Mouse (Mus musculus) macrophage (primary cell): ENCODE results near the gene Mfsd4b4. TPM values are rescaled to one million over a fixed set of nuclear protein-coding genes. Genes with fewer than 3 reads are reported as not detected.
"Not testable (repeated sequence)": the region's sequence is repeated elsewhere in the genome, so short reads cannot be mapped to it uniquely, and the experiment has no call there.

Experiments used
- H3K27ac ChIP-seq: fragments of 350-480 bp; formaldehyde crosslinking; 2 replicates; pipeline ENCODE4 v1.9.0; 2021
- H3K36me3 ChIP-seq: fragments of 350-480 bp; formaldehyde crosslinking; 2 replicates; pipeline ENCODE4 v1.9.0; 2021; ENCODE audit errors: inconsistent target
- H3K4me3 ChIP-seq: fragments of 350-480 bp; formaldehyde crosslinking; 2 replicates; pipeline ENCODE4 v1.9.0; 2021; ENCODE audit errors: inconsistent target
- H3K79me2 ChIP-seq: fragments of 350-480 bp; formaldehyde crosslinking; 2 replicates; pipeline ENCODE4 v1.9.0; 2021; ENCODE audit errors: inconsistent target
- WGBS: methylation state at CpG from one replicate; pipeline ENCODE4 v1.1.7; 2026; ENCODE audit warnings: inconsistent platforms; ENCODE audit not compliant: missing documents; 5-methylcytosine and 5-hydroxymethylcytosine counted together
- polyA plus RNA-seq: library from polyadenylated mRNA; stranded (reverse); fragments of 250-400 nt; gene quantifications from 3 replicates; pipeline ENCODE4 v1.2.4, GENCODE M21; 2018; ENCODE audit warnings: inconsistent platforms
- total RNA-seq, 78 experiments: library from RNA; depleted of rRNA; stranded (reverse); fragments of 250-400 nt; gene quantifications; 1 replicate in 9 of 78; 2 replicates in 24 of 78; 3 replicates in 43 of 78; 4 replicates in 2 of 78; pipeline ENCODE4 v1.2.4; 2018; ENCODE audit warnings: inconsistent platforms in 56 of 78

Mfsd4b4 gene
- total RNA-seq (2018; cell fraction: chromatin; rRNA removed), result 10 to 100 TPM in 17 of 26 experiments, 1 to 10 TPM in 9; 3.0 to 32.5 (median 15.8) TPM
- 1 to 10 TPM; 2.2 to 8.2 (median 6.0) TPM for total RNA-seq (2018; cell fraction: cytosol; rRNA removed)
- 10 to 100 TPM in 19 of 26 experiments, 1 to 10 TPM in 7; 3.6 to 29.6 (median 15.3) TPM for total RNA-seq (2018; cell fraction: nucleus; rRNA removed)
- polyA plus RNA-seq, result 4.5 to 7.0 TPM (median 6.8 TPM) in 3 replicates

DNA sequence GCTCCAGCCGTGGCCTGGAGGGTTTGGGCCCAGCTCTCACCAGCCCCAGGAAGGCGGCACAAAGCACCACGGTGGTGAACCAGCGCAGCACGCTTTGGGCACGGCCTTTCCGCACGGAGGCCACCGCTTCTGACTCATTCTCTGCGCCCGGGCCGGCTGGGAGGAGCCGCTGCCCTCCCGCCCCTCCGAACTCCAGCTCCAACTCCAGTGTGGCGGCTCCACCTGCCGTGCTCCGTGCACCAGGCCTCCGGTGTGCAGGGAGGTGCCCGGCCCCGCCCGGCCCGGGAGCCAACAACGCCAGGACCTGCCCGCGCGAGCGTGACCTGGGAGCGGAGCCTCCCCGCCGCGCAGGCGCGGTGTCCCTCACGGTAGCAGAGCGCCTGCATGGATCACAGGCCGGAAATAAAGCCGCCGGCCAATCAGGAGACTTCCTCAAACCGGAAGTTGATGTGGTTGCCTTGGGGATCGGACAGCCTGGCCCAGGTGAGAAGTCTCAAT, at the start of gene Mfsd4b4:
Gene Mfsd4b4, minus strand, starts transcription at position 365 of the 498 bp plus-strand sequence.
- H3K27ac ChIP-seq, result peak within 1 kb of the TSS; percentile 57
- H3K79me2 ChIP-seq, result no peaks in the 10 kb centered on the region
- peak within 1 kb of the TSS; percentile 49 for H3K4me3 ChIP-seq
- no peaks in the 10 kb centered on the region for H3K36me3 ChIP-seq
- 2% methylated on average over 39 of the region's 41 CpGs for WGBS

DNA sequence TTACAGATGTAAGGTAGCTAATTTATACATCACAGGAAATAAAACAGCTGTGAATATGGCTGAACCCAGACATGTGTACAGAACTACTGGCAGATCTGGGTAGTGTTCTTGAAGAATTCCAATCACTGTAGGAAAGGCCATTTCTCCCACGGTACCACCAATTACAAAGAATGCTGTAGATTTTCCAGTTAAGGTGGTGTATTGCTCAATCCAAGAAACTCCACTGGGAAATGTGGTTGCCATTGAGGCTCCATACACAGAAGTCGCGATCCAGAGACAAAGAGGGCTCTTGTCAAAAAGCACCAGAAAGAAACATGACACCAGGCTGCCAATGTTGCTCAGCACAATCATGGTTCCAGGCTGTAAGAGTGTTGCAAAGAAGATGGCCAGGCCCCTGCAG, 48.2 kb upstream of the Mfsd4b4 start:
- 90% methylated on average over 3 of the region's 3 CpGs for WGBS
- H3K27ac ChIP-seq, H3K36me3 ChIP-seq, H3K79me2 ChIP-seq, H3K4me3 ChIP-seq: not testable (repeated sequence)

DNA sequence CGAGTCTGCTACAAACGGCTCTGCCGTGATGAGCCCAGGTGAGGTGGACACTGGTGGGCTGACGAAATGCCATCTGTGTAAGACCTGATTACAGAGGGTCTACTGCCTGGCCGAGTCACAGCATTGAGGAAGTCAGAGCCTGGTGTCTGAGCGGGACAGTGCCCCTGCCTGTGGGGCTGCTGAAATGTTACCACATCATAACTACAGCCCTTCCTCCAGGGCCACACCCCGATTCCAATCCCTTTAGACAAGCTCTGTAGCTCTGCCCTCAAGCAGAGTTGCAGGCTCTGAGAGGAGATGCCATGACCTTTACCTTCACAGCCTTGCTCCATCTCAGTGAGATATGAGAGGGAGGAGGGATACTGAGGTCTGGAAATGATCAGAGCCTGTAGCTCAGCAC, 37.5 kb upstream of the Mfsd4b4 start:
- Histone ChIP-seq H3K4me3 (no peak overlapping the region), H3K36me3 (no peaks in the 10 kb centered on the region), H3K27ac (no peak overlapping the region), H3K79me2 (no peaks in the 10 kb centered on the region)
- 51% methylated on average over 7 of the region's 7 CpGs for WGBS

DNA sequence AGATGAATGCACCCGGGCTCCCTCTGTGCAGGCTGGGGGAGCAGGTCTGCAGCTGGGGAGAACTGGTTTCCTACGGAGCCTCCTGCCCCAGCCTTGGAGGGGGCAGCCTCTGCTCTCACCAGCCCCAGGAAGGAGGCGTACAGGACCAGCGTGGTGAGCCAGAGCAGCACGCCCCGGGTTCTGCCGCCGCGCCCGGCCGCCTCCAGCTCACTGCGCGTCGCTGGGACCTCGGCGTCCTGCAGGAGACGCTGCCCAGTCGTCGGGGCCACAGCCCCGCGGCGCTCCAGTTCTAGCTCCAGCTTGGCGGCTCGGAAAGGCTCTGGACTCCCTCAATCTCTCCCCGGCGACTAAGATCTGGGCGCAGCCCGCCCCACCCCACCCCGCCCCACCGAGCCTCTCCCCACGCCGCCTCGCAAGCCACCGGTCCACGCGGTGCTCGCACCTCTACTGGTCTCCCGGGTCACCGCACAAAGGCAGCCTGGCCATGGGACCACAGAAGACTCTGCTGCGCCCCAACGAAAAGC, 27.6 kb upstream of the Mfsd4b4 start, which contains the start of gene Mfsd4b2:
Gene Mfsd4b2, minus strand, starts transcription at position 308 of the 524 bp plus-strand sequence.
- no peak within 1 kb of the TSS for H3K27ac ChIP-seq
- no peak within 1 kb of the TSS for H3K4me3 ChIP-seq
- WGBS, result 6% methylated on average over 41 of the region's 41 CpGs
- H3K79me2 ChIP-seq, result no peaks in the 10 kb centered on the region
- no peaks in the 10 kb centered on the region for H3K36me3 ChIP-seq

DNA sequence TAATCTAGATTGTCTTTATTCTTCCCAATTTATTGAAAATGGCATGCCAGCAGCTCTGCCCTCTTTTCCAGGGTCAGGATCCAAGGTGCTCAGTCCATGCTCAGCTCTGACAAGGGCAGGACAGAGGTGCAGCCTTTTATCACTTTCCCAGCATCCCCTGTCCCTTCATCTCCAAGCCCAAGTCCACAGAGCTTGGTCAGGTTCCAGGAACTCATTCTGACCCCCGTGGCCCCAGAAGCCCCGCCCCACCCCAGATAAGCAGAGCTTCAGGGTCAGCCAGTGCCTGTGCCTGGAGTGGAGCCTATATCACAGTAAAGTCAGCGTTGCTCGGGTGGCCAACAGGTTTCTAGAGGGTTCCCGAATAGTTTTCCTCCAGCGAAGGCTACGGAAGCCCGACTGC, 25.5 kb upstream of the Mfsd4b4 start:
- H3K36me3 ChIP-seq, H3K79me2 ChIP-seq, H3K27ac ChIP-seq, H3K4me3 ChIP-seq: not testable (repeated sequence)
- WGBS, result 81% methylated on average over 8 of the region's 8 CpGs

DNA sequence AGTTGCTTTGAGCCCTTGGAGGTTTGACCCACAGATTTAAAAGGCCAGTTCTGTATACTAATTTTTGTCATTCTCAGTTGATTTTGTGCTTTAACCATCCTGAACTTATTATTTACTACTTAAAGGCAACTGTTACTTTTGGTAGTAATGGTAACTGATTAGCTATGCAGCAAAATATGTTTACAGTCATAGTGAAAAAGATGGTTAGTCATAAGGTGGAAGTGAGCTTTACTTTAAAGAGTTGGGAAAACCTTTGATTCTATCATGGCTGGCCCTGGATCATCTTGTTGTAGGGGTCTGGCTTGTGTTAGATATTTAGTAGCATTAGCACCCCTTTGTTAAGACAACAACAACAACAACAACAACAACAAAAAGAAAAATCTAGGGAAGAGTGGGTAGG, 13.6 kb upstream of the Mfsd4b4 start:
- no peaks in the 10 kb centered on the region for H3K36me3 ChIP-seq
- no peak overlapping the region for H3K4me3 ChIP-seq
- no peaks in the 10 kb centered on the region for H3K79me2 ChIP-seq
- no peak overlapping the region for H3K27ac ChIP-seq

DNA sequence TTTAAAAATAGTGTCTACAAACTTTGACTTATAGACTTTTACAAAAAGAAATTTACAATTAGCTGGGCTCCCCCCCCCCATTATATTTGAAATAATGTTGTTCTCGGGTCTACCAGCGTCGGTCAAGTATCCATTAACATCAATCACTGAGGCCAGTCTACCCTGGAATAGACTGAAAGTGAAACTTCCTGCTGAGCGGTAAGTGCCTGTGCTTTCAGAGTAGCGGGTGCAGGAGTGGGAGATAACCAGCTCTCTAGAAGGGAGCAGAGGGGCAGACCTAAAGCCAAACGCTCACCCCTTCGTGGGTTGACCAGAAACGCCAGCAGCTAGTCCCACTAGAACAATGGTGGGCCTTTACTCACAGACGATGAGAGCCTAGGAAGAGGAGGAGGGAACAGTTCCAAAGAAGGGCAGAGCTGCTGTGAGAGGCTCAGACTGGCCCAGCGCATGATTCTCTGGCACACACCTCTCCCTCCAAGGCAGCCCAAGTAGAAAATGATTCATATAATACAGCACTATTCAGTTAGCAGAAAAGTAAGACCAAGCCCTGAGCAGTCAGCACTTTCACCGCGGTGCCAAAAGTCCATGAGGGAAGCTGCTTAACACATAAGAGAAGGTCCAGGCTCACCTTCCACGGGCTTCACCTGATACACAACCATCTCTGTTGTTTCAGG, 9.9 kb upstream of the Mfsd4b4 start:
- Histone ChIP-seq H3K36me3 (no peaks in the 10 kb centered on the region), H3K79me2 (no peaks in the 10 kb centered on the region), H3K4me3 (peak overlapping the region; percentile 10; the same call in 1 of the 2 replicates), H3K27ac (no peak overlapping the region)
- 59% methylated on average over 13 of the region's 13 CpGs for WGBS

DNA sequence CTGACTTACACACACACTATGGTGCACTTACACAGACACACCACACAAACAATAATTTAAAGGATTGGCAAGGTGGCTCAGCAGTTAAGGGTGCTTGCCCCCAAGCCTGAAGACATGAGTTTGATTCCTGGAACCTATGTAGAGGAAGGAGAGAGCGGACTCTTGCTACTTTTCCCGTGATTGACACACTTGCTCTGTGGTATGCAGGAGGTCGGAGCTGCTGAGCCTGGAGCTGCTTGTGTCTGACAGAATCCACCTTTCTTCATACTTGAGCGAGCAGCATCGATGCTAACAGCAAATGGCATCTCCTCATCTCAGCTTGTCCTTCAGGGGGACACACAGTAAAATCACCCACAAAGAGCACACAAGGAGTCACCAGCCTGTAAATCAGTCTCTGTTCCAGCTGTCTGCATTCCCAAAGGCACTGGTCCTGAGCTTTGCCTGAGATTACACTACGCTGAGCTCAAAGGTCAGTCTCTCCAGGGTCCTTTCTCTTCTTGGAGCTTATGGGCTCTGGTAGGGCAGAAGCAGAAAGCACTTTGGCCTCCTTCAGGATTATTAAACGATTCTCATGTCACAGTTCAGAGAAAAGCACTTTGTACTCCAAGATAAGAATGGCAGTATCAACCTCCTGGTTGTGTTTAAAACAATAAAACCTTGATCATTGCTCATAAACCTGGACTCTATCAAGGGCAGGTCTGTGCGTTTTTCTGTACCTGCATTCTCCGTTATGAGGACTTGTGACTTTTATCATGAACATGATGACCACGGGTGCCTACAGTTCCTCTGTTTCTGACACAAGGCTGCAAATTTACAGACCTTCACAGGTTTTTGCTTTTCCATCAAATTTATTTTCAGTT, 8.0 kb upstream of the Mfsd4b4 start:
- no peaks in the 10 kb centered on the region for H3K79me2 ChIP-seq
- H3K36me3 ChIP-seq, result no peaks in the 10 kb centered on the region
- 96% methylated on average over 10 of the region's 10 CpGs for WGBS
- H3K4me3 ChIP-seq, result no peak overlapping the region
- no peak overlapping the region for H3K27ac ChIP-seq

DNA sequence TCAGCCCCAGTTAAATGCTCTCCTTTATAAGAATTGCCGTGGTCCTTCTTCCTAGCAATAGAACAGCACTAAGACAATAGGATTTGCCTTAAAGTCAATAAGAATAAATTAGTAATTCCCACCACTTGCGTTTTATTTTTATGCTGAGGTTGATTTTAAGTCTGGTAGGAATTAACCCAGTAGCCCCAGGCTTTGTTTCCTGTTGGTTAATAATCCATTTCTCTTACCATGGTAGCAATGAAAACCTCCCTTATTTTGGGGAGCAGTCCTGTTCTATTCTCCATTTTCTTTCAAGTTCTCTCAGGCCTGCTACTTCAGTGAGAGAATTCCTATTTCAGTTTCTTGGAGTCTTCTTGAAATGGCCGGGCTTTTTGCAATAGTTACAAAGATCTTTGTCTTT, 5.2 kb upstream of the Mfsd4b4 start:
- no peaks in the 10 kb centered on the region for H3K36me3 ChIP-seq
- WGBS, result 94% methylated on average over 3 of the region's 3 CpGs
- H3K4me3 ChIP-seq, result no peak overlapping the region
- no peak overlapping the region for H3K27ac ChIP-seq
- no peaks in the 10 kb centered on the region for H3K79me2 ChIP-seq

DNA sequence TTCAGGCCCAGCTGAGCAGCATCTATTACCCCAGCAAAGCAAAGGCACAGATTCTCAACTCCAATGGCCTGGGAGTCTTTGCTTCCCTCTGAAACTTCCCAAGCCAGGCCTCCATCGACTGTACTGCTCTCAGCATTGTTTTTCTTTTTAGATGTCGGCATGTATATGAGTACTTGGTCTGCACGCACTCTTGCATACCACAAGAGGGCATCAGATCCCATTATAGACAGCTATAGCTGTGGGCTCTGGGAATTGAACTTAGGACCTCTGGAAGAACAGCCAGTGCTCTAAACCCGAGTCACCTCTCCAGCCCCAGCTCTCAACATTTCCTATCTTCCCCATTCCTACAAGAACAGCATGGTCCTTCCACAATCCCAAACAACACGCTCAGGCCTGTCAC, 2.5 kb downstream of the Mfsd4b4 start:
- Histone ChIP-seq H3K27ac (no peak overlapping the region), H3K79me2 (no peaks in the 10 kb centered on the region), H3K4me3 (no peak overlapping the region), H3K36me3 (peaks cover 5% of the 10 kb centered on the region; the same call in 1 of the 2 replicates)
- WGBS, result 94% methylated on average over 5 of the region's 5 CpGs

DNA sequence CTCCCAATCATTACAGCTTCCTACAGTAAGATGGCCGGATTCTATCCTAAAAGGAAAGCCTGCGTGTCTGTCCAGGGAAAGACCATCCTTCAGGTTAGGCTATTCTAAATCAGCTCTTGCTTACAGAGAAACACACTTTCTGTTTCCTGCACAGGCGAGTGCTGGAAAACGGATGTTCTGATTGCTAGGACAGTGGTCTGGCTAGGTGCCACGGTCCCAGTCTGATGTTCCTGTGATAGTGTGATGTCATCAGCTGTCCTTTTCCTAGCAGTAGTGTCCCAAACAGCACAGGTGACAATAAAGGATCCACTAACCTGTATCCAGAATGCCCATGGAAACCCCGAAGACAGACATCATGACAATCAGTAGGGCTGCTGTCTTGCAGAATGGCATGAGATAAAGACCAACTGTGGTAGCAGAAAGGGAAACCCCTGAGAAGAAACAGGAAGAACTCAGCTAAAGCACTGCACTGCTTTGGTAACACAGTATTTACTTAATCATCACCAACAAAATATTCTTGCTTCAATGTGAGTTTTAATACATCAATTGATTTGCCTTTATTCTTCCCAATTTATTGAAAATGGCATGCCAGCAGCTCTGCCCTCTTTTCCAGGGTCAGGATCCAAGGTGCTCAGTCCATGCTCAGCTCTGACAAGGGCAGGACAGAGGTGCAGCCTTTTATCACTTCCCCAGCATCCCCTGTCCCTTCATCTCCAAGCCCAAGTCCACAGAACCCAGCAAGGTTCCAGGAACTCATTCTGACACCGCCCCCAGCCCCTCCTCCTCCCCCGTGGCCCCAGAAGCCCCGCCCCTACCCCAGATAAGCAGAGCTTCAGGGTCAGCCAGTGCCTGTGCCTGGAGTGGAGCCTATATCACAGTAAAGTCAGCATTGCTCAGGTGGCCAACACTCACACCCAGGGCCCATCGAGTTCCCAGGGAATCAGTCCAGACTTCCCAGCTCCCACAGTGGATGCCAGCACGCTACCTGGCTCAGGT, 5.0 kb downstream of the Mfsd4b4 start:
- no peaks in the 10 kb centered on the region for H3K79me2 ChIP-seq
- peaks cover 7% of the 10 kb centered on the region; the same call in 1 of the 2 replicates for H3K36me3 ChIP-seq
- no peak overlapping the region for H3K4me3 ChIP-seq
- WGBS, result 53% methylated on average over 9 of the region's 11 CpGs
- no peak overlapping the region for H3K27ac ChIP-seq

DNA sequence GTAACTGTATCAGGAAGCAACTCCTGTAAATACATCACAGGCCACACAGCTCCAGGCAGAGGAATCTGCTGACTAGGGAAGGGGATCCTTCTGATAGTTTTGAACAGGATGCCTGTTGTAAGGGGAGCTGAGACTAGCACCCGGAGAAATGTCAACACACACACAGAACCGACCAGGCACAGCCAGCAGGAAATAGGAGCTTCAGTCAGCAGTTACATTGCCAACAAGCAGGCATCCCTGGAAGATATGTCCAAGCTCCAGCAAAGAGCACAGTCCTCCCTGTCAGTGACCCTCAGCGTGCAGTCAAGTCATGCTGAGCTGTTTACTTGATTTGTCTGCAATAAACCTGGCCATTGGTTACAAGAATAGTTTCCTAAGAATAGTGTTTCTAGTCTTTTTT, 10.4 kb downstream of the Mfsd4b4 start:
- no peak overlapping the region for H3K4me3 ChIP-seq
- peaks cover 7% of the 10 kb centered on the region; the same call in 1 of the 2 replicates for H3K36me3 ChIP-seq
- no peaks in the 10 kb centered on the region for H3K79me2 ChIP-seq
- H3K27ac ChIP-seq, result no peak overlapping the region
- WGBS, result 81% methylated on average over 2 of the region's 3 CpGs

DNA sequence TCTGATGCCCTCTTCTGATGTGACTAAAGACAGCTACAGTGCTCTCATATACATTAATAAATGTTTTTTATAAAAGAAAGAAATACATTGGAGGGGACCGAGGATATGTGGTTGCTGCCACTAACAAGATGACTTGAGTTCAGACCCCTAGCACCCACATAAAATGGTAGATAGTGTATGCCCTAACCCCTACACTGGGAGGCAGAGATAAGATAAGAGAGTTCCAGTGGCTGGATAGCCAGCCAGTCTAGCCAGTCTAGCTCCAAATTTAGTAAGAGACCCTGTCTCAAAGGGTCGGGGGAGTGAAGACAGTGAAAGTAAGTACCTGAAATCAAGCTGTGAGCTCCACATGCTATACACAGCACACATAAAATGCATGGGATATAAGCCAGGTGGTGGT, 33.5 kb downstream of the Mfsd4b4 start:
- WGBS, result 100% methylated on average over 2 of the region's 2 CpGs
- Histone ChIP-seq H3K36me3 (peaks cover 11% of the 10 kb centered on the region), H3K4me3 (no peak overlapping the region), H3K27ac (no peak overlapping the region), H3K79me2 (no peaks in the 10 kb centered on the region)

DNA sequence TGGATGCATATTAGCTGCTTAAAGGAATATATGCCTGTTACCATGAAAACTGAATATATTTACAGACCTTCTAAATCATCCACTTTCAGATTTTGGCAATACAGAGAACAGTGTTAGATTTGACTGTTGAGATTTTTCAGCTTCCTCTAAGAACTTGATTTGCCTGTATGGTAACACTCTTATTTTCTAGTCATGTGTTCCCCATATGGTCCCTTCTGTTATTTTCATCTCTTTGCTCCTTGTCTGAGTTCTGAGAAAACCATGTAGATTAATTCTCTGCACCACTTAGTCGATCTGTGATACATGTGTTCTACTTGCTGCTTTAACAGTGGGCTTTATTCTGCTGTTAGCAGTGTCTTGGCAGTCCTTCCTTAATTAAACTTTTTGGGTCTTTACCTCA, 56.4 kb downstream of the Mfsd4b4 start:
- H3K27ac ChIP-seq, result no peak overlapping the region
- H3K79me2 ChIP-seq, result no peaks in the 10 kb centered on the region
- WGBS, result 100% methylated on average over 1 of the region's 1 CpGs
- H3K36me3 ChIP-seq, result peaks cover 9% of the 10 kb centered on the region; the same call in 1 of the 2 replicates
- no peak overlapping the region for H3K4me3 ChIP-seq
